Mouse (Mus musculus) c-Kit-negative CD71-positive TER-119-positive erythroid progenitor cells, embryonic 14.5 days (primary cell): ENCODE measurements around the gene Pde10a.

Experiments used
- DNase-seq: peaks from one replicate; pipeline ENCODE4 v3.0.0-alpha.2; 2013; ENCODE audit warnings: low read depth, low spot score

Pde10a gene

DNA sequence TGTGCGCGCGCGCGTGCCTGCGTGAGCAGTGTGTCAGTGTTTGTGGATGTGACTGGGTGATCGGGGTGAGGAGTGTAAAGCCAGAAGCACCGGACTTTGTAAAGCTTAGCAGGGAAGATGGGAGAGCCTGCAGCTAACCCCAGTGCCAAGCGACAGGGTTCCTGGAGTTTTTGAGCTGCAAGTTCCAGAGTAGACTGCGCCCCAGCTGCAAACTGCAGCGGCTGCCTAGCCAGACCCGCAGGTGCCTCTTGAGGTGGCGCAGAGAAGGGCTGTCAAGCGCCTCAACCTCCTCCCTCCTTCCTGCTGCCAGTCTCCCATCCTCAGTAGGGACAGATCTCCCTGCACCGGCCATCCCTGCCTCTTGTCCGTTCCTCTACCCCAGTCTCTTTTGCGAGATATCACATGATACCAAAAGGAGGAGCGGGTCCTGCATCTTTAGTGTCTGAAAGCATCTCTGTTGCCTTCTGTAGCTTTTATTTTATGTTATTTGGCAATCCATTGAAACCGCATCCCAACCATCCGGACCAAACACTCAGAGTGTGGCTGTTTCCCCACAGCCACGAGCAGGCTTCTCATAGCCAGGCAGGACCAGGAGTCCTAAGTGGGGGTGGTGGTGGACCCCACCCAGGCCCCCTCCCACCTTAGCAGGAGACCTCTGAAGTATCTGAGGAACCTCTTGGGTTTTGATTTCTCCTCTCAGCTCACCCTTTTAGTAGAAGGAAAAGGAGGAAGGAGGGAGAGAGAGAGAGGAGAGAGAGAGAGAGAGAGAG, 984 bp downstream of the Pde10a start:
- DNase-seq = no peak

DNA sequence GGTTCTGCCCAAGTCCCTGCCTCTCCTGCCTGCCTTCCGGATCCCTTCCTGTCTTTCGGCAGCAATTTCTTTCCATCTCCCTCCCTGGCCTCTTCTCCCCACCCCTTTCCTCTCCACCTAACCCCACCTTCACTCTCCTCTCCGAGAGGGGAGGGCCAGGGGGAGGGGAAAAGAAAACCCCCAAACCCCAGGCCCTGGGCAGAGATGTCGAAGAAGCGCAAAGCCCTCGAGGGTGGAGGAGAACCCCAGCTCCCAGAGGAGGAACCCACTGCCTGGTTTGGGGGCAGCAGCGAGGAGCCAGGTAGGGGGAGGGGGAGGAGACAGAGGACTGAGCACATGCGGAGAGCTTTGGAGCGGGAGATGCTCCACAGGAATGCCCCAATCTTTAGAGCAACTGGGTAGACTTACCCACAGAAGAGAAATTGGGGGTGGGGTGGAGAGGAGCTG, 1.7 kb downstream of the Pde10a start:
- no peak for DNase-seq

DNA sequence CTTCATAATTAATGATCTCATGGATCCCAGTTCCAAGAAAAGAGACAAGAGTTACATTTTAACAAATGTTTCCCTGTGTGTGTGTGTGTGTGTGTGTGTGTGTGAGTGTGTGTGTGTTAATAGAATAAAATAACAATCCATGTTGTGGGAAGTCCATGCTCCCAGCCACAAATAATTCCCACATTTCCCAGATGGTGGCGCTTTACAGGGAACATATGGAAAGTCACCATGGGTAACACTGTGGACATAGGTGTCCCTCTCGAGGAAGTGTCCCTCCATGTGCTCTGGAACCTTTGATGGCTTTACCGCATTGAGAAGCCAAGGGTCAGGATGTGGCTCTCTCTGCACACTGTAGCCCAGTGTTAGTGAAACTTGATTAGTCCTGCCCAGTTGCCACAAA, 3.5 kb downstream of the Pde10a start:
- no peak for DNase-seq

DNA sequence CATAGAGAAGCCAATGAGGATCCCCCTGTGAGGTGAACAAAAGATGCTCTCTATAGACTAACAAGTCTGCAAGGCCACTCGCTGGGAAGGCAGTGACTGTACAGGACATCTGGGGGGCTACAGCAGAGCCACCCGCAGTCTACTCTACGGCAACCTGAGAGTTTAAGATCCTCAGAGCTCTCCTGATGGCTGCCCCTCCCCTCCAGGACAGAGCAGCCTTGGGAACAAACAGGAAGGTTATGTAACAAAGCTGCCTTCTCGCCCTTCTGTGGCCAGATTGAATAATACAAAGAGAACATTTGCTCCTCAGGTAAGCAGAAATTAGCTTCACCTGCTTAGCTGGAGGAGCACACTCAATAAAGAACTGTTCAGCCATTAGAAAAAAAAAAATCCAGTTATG, 7.4 kb downstream of the Pde10a start:
- no peak for DNase-seq

DNA sequence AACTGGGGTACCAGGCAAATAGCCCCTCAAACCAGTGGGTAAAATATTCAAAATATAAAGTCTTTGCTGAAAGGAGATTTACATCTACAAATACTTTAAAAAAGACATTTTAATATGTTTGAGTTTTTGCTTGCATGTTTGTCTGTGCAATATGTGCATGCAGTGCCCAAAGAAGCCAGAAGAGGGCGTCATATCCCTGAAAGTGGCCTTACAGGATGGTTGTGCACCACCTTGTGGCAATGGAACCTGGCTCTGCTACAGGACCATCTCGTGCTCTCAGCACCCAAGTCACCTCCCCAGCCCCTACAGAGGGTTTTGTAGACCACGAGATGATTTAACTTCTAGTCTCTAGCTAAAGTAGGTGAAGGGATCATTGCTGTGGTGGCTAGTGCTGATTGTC, 8.7 kb downstream of the Pde10a start:
- no peak for DNase-seq

DNA sequence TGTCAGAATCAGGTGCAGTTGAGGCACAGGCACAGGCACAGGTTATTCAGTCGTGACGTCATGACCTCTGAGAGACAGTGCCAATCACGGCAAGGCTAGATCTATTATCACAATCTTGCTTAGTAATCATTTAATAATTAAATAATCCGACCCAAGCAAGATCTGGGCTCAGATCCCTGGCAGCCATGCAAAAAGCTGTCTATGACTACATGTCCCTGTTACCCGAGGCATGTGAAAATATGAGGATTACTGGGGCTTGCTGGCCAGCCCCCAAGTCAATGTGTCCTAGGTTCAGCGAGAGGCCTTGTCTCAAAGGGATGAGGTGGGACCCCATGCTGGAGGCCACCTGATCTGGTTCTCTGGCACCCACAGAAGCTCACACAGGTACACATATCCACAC, 11.3 kb downstream of the Pde10a start:
- DNase-seq = no peak

DNA sequence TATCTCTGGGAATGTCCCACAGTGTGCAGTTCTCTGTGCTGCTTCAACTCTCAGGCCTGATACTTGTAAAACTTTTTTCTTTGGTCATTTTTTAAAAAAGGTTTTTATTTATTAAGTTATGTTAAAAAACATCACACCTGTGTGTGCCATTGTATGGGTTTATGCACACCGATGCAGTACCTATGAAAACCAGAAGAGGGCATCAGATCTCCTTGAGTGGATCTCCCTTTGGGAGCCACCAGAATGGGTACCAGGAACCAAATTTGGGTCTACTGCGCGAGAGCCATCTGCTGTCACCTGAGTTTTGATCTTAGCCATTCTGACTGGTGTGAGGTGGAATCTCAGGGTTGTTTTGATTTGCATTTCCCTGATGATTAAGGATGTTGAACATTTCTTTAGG, 12.9 kb downstream of the Pde10a start:
- DNase-seq = peak; percentile 4

DNA sequence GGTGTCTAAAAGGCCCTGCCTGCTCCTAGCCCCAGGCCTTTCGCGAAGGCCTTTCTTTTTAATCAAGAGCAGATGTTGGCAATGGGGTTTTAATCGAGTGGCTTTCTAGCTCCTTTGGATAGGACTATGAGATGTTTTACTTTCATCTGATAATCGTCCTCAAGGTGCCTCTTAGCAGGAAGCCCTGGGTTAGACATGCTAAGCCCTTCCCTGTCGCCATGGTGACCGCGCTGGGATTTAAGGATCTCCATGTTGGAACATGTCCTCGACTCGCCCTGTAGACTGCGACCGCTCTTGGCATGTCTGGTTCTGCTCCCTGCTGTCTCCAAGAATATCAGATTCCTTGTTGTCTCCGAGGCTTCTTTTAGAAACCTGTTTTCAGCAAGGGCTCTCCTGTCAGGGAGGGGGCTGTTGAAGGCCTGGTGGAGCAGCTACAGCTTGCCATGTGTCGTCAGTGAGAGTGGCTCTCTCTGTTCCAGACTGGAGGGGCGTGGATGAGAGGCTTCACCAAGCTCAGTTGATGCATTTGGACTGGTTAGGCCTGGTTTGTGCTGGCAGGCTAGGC, 16.9 kb downstream of the Pde10a start:
- no peak for DNase-seq

DNA sequence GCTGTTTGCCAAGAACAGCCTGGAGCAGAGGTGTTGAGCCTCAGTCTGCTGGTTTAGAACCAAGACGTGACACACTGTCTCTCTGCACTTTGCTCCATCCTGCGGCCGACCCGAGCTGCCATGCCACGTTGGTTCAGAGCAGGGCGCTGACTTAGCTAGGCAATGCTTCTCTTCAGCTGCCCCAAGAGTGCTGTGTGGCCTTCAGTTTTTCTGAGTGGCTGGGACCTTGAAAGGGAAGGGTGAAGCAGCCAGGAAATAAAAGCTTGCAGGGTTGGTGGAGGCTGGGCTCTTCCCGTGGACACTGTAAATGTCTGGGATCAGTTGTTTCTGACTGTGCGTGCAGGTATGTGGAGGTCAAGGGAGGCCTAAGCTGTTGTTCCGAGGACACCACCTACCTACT, 21.2 kb downstream of the Pde10a start:
- DNase-seq = no peak

DNA sequence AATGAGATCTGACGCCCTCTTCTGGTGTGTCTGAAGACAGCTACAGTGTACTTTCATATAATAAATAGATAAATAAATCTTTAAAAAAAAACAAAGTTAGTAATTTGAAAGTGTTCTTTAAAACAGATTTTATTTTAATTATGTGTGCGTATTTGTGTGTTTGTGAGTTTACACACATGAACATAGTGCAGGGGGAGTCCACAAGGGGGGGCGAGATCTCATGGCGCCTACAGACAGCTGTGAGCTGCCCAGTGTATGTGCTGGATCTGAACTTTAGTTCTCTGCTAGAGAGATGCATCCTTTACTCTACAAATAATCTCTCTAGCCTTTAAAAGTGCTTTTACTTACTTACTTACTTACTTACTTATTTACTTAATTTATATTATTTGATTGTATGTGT, 23.6 kb downstream of the Pde10a start:
- no peak for DNase-seq

DNA sequence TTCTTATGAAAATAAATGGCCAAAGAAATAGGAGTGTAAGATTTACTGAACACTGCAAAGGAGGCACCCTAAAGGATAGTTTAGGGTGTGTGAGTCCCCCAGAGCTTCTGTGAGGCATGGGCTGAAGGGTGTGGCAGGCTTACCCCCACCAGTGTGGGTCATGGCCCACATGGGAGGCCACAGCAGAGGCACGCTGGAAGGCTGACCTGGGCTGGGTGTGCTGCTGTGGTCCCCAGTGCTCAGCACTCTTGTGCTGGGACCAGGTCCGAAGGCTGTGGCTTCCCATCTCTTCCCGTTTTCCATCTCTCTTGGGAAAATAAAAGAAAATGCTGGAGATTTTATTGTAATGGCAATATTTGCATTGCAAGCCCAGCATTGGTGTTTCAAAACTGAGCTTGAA, 26.5 kb downstream of the Pde10a start:
- DNase-seq = no peak

DNA sequence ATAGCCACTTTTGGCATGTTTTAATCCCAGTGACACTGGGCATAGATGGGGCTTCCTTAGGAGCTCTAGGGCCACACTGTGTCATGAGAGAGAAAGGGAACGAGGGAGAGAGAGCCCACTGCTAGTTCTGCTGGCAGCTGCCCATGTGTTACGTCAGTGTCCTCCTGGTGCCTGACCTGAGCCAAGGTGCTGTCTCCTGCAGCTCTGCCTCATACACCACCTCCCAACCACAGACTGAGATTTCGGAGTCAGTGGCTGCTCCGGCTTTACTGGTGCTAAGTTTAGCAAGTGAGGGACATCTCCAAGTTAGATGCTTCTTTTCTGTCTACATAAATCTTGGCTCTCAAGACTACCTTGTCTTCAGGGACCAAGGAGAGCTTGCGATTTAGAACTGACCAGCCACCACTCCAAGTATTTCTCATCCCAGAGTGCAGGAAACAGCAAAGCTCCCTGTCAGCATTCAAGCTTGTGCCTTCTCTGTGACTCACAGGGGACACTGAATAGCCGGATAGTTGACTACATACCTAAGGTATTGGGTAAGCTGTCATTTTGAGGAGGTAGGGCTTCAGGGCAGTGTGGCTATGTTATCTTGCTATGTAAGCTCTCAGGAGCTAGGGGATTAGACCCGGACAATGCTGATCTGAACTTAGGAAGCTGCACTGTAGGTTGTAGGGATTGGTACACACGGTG, 27.3 kb downstream of the Pde10a start:
- DNase-seq = no peak

DNA sequence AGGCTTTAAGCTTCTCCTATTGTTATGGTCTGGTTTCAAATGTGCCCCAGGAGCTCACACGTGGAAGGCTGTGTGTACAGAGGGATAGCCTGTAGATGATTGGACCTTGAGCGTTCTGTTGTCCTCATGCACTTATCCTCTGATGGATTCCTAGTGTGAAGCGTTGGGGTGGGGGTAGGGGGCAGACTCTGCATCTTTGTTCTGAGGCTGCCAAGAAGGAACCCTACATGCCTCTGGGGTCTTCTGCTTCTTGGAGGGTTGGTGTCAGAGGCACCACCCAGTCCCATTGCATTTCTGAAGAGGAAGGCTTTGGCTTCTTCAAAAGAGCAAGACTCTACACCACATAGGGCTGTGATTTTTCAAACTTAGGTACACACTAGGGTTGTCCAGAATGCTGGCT, 28.4 kb downstream of the Pde10a start:
- DNase-seq = no peak

DNA sequence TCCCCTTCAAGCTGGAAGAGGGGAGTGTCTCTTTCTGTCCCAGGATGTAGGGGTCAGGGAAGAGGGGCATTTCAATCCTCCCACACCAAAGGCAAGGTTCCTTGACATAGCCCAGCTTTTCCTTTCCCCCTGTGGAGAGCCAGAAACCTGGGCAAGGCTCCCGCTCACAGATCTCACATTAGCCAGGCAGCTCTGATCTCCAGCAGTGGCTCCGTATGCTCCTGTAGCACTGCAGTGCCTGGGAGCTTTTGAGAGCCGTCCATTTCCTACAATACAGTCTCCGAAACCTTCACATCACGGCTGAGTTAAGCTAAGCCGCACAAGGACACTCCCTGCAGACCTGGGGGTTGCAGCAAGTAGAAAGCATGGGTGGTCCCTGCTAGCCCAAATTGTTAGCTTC, 29.0 kb downstream of the Pde10a start:
- no peak for DNase-seq

DNA sequence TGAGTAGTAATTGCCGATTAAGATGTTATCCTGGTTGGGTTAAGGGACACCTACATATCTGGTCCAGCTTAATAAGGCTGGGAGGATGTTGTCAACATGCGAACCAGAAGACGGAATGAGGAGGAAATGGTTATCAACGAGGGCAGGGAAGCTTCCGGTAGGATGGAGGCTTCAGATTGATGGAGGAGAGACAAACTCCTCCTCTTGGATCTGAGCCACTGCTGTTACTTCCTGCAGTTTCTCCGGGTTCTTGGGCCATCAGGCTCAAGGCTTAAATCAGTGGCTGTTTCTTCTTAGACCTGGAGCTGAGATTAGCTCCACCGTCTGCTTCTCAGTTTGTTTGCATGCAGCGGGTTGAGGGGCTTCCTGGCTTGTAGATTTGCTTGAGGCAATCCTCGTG, 30.6 kb downstream of the Pde10a start:
- no peak for DNase-seq

DNA sequence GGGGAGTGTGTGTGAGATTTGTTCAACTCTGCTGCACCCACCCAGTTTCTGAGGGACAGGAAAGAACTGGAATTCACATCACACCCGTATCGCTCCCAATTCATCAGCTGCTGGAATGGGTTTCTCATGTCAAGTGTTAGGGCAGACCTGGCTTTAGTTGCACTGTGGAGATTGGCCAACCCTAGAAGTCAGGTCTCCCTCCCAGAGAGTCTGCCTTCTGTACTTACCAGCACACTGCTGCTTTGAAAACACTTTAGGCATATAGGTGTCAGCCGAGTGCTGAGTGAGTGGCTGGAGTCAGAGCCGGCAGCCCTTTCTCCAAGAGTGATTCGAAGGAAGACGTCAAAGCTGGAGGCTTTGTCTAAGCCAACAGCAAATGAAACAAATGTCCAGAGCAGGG, 31.1 kb downstream of the Pde10a start:
- no peak for DNase-seq

DNA sequence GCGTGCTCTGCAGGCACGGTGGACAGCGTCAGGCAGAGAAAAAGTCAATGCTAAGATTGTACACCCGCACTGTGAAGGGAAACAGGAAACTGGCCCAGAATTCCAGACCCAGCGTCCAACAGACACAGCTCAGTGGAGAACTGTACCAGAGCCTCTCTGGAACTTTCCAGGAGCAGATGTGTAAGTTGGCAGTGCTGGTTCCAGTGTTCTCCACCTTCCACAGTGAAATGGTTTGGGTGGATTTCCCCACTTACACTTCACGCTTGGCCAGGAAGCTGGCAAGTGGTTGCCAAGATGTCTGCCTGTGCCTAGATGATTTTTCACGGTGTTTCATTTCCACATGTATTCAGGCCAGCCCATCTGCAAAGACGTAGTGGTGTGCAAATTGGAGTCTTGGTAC, 32.8 kb downstream of the Pde10a start:
- DNase-seq = no peak

DNA sequence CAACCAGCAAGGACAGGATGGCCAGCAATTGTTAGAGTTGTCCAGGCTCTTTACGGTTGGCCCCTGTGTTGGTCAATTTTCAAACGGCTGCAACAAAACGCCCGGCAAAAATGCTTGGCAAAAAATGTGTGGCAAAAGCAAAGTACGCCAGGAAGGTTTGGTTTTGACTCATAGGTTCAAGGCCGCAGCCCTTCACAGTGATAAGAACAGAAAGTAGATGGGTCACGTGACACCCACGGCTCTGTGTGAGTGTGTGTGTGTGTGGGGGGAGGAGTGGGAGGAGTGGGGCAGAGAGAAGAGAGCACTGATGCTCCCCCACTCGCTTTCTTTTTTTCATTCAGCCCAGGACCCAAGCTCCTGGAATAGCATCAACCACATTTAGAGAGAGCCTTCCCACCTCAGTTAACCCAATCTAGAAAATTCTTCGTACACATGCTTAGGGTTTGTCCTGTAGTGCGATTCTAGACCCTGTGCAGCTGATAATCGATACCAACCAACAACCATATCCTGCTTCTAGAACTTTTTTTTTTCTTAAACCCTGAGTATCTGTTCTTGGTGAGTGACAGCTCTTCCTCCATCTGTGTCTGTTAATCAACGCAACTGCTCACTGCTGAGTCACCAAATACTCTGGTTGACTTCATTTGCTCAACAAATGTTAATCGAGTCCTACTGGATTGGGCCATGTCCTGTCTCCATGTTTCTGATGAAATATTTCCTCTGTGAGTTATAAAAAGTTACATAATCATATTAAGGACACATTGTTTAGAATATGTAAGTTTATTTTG, 37.1 kb downstream of the Pde10a start:
- DNase-seq = no peak

DNA sequence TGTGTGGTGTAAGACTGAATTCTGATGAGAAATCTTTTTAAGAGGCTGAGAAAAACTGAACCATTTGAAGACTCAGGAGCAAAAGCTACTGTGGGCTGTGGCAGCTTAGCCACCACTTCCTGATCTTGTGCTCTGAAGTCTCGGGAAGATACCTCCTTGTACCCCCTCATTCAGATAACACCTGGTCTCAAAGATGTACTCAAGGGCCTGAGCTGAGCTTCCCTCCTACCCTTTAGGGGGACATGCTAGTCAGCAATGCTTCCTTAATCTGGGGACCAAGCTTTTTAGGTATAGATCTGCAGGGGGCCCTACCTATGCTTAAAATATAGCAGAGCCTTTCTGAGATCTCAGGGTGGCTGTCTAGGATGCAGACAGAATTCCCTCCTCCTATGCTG, 37.7 kb downstream of the Pde10a start:
- DNase-seq = no peak

DNA sequence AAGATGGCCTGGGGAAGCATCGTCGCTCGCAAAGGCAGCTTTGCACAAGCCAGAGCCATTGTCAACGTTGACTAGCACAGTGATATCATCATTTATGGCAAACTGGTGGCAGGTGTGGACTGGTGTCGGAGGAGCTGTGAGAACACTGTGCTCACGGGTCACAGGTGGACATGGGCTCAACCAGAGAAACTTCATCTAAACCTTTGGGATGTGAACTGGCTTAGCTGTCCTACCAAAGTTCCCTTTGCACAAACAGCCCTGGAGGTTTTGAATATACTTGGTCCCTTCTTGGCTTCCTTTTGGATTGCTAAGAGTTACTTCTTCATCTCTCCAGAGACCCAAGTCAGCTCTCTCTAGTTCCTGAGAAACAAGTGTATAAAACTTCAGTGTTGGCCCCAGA, 41.7 kb downstream of the Pde10a start, which contains the start of gene Gm17087:
Gene Gm17087 (minus strand): TSS at position 101 of the 400 bp plus-strand sequence.
- DNase-seq = no peak

DNA sequence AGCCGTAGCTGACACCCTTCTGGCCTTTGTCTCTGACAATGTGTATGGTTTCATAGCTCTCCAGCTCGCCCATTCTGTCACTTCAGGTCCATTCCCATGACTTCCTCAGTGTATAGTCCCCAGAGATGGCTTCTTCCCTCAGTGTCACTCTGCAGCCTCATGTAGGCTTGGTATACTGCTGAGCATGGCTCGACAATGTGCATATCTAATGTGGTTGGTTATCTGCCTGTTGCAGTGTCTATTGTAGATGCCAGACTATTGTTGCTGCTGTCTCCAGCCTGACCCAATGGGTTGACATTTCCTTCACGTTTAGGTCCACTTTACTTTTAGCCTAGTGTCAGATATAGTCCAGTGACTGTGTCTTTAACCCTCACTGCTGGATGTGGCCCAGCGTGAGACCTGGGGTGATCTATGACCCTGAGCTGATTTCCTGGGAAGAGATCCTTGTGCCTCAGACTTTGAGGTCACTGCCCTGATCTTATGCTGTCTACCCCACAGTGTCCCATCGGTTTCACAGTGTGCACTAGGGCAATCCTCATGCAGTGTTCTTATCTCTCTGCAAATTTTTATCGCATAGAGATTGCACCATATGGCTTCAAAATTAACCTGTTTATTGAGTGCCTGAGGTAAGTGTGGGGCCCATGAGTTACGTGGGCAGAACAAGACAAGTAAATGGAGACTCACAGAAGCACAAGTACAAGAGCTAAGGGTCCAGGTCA, 48.5 kb downstream of the Pde10a start:
- no peak for DNase-seq

DNA sequence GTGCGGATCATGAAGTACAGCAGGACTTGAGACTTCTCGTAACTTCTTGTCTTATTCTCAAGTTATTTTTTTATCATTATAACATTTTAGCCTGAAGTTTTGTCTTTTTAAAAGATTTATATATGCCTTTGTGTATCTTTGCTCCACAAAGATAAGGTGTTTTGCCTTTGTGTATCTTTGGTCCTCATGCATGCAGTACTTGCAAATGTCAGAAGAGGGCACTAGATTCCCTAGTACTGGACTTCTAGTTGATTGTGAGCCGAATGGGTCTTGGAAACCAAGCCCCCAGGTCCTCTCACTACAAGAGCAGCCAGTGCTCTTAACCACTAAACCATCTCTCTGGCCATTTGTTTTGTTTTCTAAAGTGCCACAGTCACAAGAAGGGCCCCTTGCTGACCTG, 55.2 kb downstream of the Pde10a start:
- no peak for DNase-seq
